Mouse (Mus musculus): Measurements from ENCODE around the gene Akirin1. TPM values are rescaled to one million over a fixed set of nuclear protein-coding genes. Genes with fewer than 3 reads are reported as not detected.
A peak's percentile ranks its signal among the peaks of the same experiment; 100 is the strongest.

The Akirin1 gene
- 15.8 and 16.5 TPM in 2 replicates for polyA plus RNA-seq (2012; rRNA removed)

DNA sequence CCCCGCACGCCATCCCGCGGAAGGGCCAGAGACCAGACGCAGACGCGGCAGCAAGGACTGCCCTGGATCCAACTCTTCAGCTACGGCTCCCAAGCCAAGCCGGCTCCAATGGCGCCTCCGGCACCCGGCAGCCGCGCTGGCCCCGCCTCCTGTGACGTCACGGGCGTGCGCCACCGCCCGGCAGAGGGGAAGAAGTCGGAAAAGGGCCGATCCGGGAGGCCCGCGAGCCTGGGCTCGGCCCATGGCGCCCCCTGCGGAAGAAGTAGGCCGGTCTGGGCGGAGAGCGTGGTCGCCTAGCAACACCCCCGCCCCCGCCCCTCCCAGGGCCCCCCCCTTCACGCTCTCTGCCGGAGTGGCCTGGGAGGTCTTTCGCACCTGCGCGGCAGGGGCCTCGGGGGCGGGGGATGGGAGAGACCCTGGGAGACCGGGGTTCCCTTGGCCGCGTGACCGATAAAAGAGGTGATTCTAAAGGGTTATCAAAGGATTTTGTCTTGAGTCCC, at the start of gene Akirin1:
Gene Akirin1, minus strand, starts transcription at position 194 of the 500 bp plus-strand sequence.
- Histone ChIP-seq H3K4me1 (ENCODE audit: control insufficient read depth, insufficient read depth, low read length) (peaks cover 6% of the 10 kb centered on the region), H3K27me3 (replicated peaks; ENCODE audit: control insufficient read depth, insufficient read depth, low read length) (no peaks in the 10 kb centered on the region), H3K36me3 (ENCODE audit: control insufficient read depth, insufficient read depth, low read length) (no peaks in the 10 kb centered on the region), H3K27ac (ENCODE audit: insufficient read depth, low read depth, low read length) (peak within 1 kb of the TSS; percentile 59), H3K4me3 (ENCODE audit: insufficient read depth, low read depth, low read length) (peak within 1 kb of the TSS; percentile 62)
- under 1% methylated on average over 45 of the region's 46 CpGs for WGBS
- DNase-seq: peak; percentile 98
- TF ChIP-seq CTCF (conservative IDR thresholded peaks at IDR 0.05; ENCODE audit: insufficient read depth, insufficient read length, low read depth, low read length) (0 out of 2 replicates have a peak, but pooled peaks have one; percentile 11), POLR2A (IDR thresholded peaks at IDR 0.05; ENCODE audit: low read depth, low read length) (peak; percentile 81)

DNA sequence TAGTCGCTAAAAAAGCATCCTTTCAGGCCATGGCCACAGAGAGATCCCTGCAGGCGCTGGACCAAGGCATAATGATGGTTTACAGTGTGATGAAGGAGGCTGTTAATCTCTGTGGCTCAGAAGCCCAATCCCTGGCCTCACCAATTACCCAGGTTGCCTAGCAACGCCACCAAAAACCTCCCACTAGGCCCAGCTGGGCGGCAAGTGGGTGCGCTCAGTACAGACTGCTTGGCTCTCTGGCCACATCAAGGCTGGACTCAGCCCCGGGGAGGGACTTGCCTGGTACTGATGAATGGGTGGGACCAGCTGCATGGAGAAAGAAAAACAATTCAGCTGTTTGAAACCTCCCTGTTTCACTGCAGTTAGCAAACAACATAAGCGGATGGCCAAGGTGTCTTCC, 47.7 kb upstream of the Akirin1 start:
- WGBS: 60% methylated on average over 7 of the region's 7 CpGs

DNA sequence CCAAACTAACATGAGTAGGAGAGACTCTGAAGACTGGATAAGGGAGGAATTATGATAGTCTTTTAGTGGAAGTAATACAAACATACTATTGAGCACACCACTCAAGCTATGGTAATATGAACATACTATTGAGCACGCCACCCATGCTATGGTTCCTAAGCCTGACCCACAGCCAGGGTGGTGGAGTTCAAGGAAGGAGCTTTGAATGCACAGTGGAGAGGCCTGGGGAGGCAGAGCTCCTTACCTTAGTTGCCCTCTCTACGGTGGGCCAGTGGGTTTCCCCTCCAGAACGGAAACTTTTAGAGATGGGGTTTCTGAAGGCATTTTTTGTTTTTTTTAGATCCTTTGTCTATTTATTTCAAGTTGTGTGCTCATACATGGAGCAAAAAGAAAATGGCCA, 47.3 kb upstream of the Akirin1 start:
- Histone ChIP-seq H3K27me3 (replicated peaks; ENCODE audit: control insufficient read depth, insufficient read depth, low read length) (no peaks in the 10 kb centered on the region), H3K4me1 (ENCODE audit: control insufficient read depth, insufficient read depth, low read length) (no peaks in the 10 kb centered on the region), H3K36me3 (ENCODE audit: control insufficient read depth, insufficient read depth, low read length) (no peaks in the 10 kb centered on the region), H3K27ac (ENCODE audit: insufficient read depth, low read depth, low read length) (no peak overlapping the region), H3K4me3 (ENCODE audit: insufficient read depth, low read depth, low read length) (no peak overlapping the region)
- no peak for DNase-seq
- TF ChIP-seq POLR2A (IDR thresholded peaks at IDR 0.05; ENCODE audit: low read depth, low read length): no peak
- TF ChIP-seq CTCF (conservative IDR thresholded peaks at IDR 0.05; ENCODE audit: insufficient read depth, insufficient read length, low read depth, low read length): no peak
- WGBS: 85% methylated on average over 3 of the region's 3 CpGs

More for the DNA sequence above, 47.7 kb upstream of the Akirin1 start:
- Histone ChIP-seq H3K4me1 (ENCODE audit: control insufficient read depth, insufficient read depth, low read length) (no peaks in the 10 kb centered on the region), H3K27ac (ENCODE audit: insufficient read depth, low read depth, low read length) (no peak overlapping the region), H3K27me3 (replicated peaks; ENCODE audit: control insufficient read depth, insufficient read depth, low read length) (no peaks in the 10 kb centered on the region), H3K4me3 (ENCODE audit: insufficient read depth, low read depth, low read length) (no peak overlapping the region), H3K36me3 (ENCODE audit: control insufficient read depth, insufficient read depth, low read length) (no peaks in the 10 kb centered on the region)
- no peak for TF ChIP-seq POLR2A (IDR thresholded peaks at IDR 0.05; ENCODE audit: low read depth, low read length)
- TF ChIP-seq CTCF (conservative IDR thresholded peaks at IDR 0.05; ENCODE audit: insufficient read depth, insufficient read length, low read depth, low read length): no peak
- DNase-seq: no peak

DNA sequence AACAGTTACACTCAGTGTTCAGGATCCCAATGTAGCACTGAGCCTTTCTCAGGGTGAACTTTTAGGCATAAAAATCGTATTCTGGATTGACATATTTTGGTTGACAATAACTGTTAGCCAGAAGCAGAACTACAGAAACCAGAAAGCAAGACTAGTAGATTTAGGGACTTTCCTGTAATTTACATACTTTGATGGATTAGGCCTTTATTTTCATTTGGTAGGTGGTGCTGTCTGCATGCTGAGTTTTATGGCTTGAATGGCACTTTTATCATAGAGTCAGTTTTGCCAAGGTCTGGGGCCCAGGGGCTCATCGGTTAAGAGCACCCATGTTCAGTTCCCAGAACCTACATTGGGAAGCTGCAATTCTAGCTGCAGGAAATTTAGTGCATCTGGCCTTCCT, 44.9 kb upstream of the Akirin1 start:
- no peaks in the 10 kb centered on the region for H3K36me3 ChIP-seq (ENCODE audit: control insufficient read depth, insufficient read depth, low read length)
- 65% methylated on average over 2 of the region's 2 CpGs for WGBS
- DNase-seq: no peak
- no peaks in the 10 kb centered on the region for H3K27me3 ChIP-seq (replicated peaks; ENCODE audit: control insufficient read depth, insufficient read depth, low read length)
- TF ChIP-seq POLR2A (IDR thresholded peaks at IDR 0.05; ENCODE audit: low read depth, low read length) (no peak), CTCF (conservative IDR thresholded peaks at IDR 0.05; ENCODE audit: insufficient read depth, insufficient read length, low read depth, low read length) (no peak)
- no peaks in the 10 kb centered on the region for H3K4me1 ChIP-seq (ENCODE audit: control insufficient read depth, insufficient read depth, low read length)
- H3K27ac ChIP-seq (ENCODE audit: insufficient read depth, low read depth, low read length): no peak overlapping the region
- no peak overlapping the region for H3K4me3 ChIP-seq (ENCODE audit: insufficient read depth, low read depth, low read length)

DNA sequence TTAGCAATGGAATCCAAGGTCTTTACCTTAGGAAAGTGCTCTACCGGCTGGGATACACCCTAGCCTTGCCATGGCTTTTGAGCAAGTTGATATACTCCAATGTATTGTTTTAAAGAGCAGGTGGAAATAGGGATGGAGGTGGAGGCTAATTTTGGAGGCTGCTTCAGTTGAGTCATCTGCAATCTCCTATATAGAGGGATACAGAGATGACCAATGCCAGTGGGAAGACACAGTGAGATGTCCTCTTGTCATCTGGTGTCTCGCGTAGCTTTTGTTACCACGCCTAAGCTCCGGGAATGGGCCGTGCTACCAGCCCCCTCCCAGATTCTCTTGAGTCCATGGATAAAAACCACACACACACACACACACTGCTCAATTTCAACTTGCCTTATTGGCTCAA, 43.0 kb upstream of the Akirin1 start:
- Histone ChIP-seq H3K27me3 (replicated peaks; ENCODE audit: control insufficient read depth, insufficient read depth, low read length) (no peaks in the 10 kb centered on the region), H3K4me1 (ENCODE audit: control insufficient read depth, insufficient read depth, low read length) (no peaks in the 10 kb centered on the region), H3K36me3 (ENCODE audit: control insufficient read depth, insufficient read depth, low read length) (no peaks in the 10 kb centered on the region), H3K27ac (ENCODE audit: insufficient read depth, low read depth, low read length) (no peak overlapping the region; the same call in 1 of the 2 replicates), H3K4me3 (ENCODE audit: insufficient read depth, low read depth, low read length) (no peak overlapping the region)
- TF ChIP-seq POLR2A (IDR thresholded peaks at IDR 0.05; ENCODE audit: low read depth, low read length) (no peak), CTCF (conservative IDR thresholded peaks at IDR 0.05; ENCODE audit: insufficient read depth, insufficient read length, low read depth, low read length) (no peak)
- no peak for DNase-seq
- WGBS: 92% methylated on average over 6 of the region's 6 CpGs

DNA sequence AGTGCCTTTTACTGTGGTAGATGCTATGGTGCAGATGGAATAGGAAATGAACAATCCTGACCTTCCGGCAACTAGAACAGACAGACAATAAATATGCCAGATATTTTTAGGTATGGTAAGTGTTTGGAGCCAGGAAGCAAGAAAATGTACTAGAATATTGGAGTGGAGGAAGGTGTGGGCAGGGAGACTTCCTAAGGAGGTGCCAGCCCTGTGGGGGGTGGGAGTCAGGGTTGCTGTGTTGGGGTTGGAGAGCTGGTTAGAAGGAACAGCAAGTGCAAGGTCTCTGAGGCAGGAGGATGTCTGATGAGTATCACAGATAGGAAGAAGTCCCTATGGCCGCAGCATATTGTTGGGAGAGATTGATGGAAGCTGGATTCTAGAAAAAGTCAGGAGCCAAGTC, 42.5 kb upstream of the Akirin1 start:
- Histone ChIP-seq H3K27me3 (replicated peaks; ENCODE audit: control insufficient read depth, insufficient read depth, low read length) (no peaks in the 10 kb centered on the region), H3K27ac (ENCODE audit: insufficient read depth, low read depth, low read length) (no peak overlapping the region; the same call in 1 of the 2 replicates), H3K4me3 (ENCODE audit: insufficient read depth, low read depth, low read length) (no peak overlapping the region), H3K36me3 (ENCODE audit: control insufficient read depth, insufficient read depth, low read length) (no peaks in the 10 kb centered on the region), H3K4me1 (ENCODE audit: control insufficient read depth, insufficient read depth, low read length) (no peaks in the 10 kb centered on the region)
- WGBS: 74% methylated on average over 2 of the region's 2 CpGs
- TF ChIP-seq POLR2A (IDR thresholded peaks at IDR 0.05; ENCODE audit: low read depth, low read length): no peak
- TF ChIP-seq CTCF (conservative IDR thresholded peaks at IDR 0.05; ENCODE audit: insufficient read depth, insufficient read length, low read depth, low read length): no peak
- peak; percentile 50 for DNase-seq

DNA sequence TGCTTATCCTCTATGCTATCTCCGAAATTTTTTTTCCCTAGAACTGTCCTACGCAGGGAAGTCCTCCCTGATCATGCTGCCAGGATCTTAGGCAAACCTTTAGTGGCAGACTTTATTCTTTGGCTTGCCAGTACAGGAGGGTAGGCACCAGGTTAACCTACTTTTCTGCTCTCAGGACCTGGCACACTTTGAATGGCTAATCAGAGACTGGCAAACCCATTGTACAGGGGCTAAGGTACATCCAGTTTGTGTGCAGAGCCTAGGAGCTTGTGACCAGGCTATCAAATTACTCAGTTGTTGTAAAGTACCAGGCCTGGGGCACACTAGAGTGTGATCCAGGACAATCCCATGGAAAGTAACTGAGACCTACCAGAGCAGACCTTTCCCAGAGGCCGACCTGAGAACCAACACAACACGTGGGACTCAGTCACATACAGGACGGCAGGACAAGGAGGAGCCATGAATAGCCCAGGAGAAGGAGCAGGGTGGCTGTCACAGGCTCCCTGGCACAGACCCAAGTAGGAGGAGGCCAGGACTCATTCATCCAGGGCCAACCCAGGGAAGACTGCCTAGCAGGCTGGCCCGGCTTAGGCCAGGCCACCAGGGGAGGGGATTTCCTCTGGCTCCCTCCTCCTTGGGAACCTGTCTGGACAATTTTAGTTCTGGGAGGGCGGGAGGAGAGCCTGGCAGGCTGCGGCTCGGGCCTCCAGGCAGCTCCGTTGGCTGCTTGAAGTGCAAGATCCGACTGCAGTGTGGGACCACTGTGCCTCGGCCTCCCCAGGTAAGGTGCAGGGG, 37.2 kb upstream of the Akirin1 start, which contains the start of gene Rhbdl2:
Gene Rhbdl2, plus strand, starts transcription at position 684 of the 795 bp plus-strand sequence.
- DNase-seq: peak; percentile 93
- no peaks in the 10 kb centered on the region for H3K27me3 ChIP-seq (replicated peaks; ENCODE audit: control insufficient read depth, insufficient read depth, low read length)
- no peaks in the 10 kb centered on the region for H3K4me1 ChIP-seq (ENCODE audit: control insufficient read depth, insufficient read depth, low read length)
- 14% methylated on average over 12 of the region's 12 CpGs for WGBS
- peak within 1 kb of the TSS; percentile 31 for H3K4me3 ChIP-seq (ENCODE audit: insufficient read depth, low read depth, low read length)
- H3K27ac ChIP-seq (ENCODE audit: insufficient read depth, low read depth, low read length): peak within 1 kb of the TSS; percentile 4; the same call in 1 of the 2 replicates
- H3K36me3 ChIP-seq (ENCODE audit: control insufficient read depth, insufficient read depth, low read length): no peaks in the 10 kb centered on the region
- TF ChIP-seq POLR2A (IDR thresholded peaks at IDR 0.05; ENCODE audit: low read depth, low read length): no peak
- no peak for TF ChIP-seq CTCF (conservative IDR thresholded peaks at IDR 0.05; ENCODE audit: insufficient read depth, insufficient read length, low read depth, low read length)

All from kidney, adult 2 months (tissue).